Mouse (Mus musculus) forebrain, embryonic 12.5 days (tissue): ENCODE measurements around the gene Sms. TPM values are rescaled to one million over a fixed set of nuclear protein-coding genes. Genes with fewer than 3 reads are reported as not detected.

ENCODE experiments used
- ATAC-seq: fragments of 200-750 bp; cut with Nextera tagmentation; 2 replicates; pipeline ENCODE4 v1.8.0; 2017; ENCODE audit warnings: moderate TSS enrichment; ENCODE audit not compliant: low FRiP score
- H3K27ac ChIP-seq: fragments of 300-500 bp; sonication (generic); 2 replicates; pipeline ENCODE4 v1.5.1; 2016; ENCODE audit warnings: mild to moderate bottlenecking
- H3K27me3 ChIP-seq: fragments of 300-500 bp; sonication (generic); 2 replicates; pipeline ENCODE4 v1.6.1; 2016; ENCODE audit warnings: mild to moderate bottlenecking
- H3K36me3 ChIP-seq: fragments of 300-500 bp; sonication (generic); replicated peaks from 2 replicates; pipeline ENCODE4 v1.6.1; 2016; ENCODE audit warnings: mild to moderate bottlenecking
- H3K4me1 ChIP-seq: fragments of 300-500 bp; sonication (generic); 2 replicates; pipeline ENCODE4 v1.6.1; 2016
- H3K4me2 ChIP-seq: fragments of 300-500 bp; sonication (generic); 2 replicates; pipeline ENCODE4 v1.6.1; 2016; ENCODE audit warnings: mild to moderate bottlenecking, moderate library complexity
- H3K4me3 ChIP-seq: fragments of 300-500 bp; sonication (generic); replicated peaks from 2 replicates; pipeline ENCODE4 v1.5.1; 2016; ENCODE audit warnings: mild to moderate bottlenecking
- H3K9ac ChIP-seq: fragments of 300-500 bp; sonication (generic); 2 replicates; pipeline ENCODE4 v1.6.1; 2016; ENCODE audit warnings: mild to moderate bottlenecking
- H3K9me3 ChIP-seq: fragments of 300-500 bp; sonication (generic); 2 replicates; pipeline ENCODE4 v1.6.1; 2016
- WGBS: fragments of 180-500 bp; shearing (Covaris S2); methylation state at CpG from one replicate; pipeline ENCODE4 v1.1.7; 2016; 5-methylcytosine and 5-hydroxymethylcytosine counted together
- polyA plus RNA-seq: library from polyadenylated mRNA; unstranded; fragments of >200 nt; fragmentation: Nextera tagmentation; extraction: Ambion mirVana; gene quantifications from 2 replicates; pipeline ENCODE4 v1.2.1, GENCODE M21; 2016

Gene Sms
- polyA plus RNA-seq, 1 experiment from 2014 or later, result 108 TPM

DNA sequence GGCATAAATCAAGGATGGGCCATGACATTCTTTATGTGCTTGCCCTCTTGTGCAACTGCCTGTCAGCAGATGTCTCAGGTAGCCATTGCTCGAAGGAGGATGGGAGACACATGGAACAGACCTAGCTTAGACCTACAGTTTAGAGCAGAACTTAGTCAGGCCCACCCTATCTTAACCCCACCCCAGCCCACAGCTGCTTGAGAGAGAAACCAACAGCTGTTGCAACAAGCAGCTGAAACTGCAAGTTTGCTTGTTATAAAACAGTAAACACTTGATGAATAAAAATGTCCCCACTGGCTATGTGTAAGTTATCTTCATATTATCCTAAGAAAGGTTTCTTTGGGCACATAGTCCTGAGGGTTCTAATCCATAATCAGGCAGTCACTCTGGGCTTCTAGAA, 57.3 kb downstream of the Sms start:
- Histone ChIP-seq H3K9me3 (no peaks in the 10 kb centered on the region), H3K4me1 (no peaks in the 10 kb centered on the region), H3K4me3 (no peak overlapping the region), H3K27me3 (no peaks in the 10 kb centered on the region), H3K36me3 (no peaks in the 10 kb centered on the region), H3K27ac (no peak overlapping the region), H3K9ac (no peak overlapping the region), H3K4me2 (no peak overlapping the region)
- 53% methylated on average over 1 of the region's 1 CpGs for WGBS
- ATAC-seq, result no peak

DNA sequence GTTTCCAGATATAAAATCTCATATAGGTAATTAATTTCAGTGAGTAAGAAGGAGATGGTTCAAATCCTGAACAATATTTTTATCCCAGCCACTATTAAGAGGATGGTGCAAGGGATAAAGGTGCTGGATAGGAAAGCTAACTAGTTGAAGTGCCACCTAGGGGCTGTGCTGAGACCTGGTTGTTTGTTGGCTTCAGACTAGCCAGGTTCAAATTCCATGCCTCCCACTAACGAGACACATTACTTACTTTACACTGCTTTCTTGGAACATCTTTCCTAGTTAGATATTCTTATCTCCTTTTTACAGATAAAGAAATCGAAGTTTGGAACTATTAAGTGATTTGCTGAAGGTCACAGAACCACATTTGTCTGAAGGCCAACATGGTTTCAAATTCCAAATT, 72.6 kb downstream of the Sms start:
- WGBS, result 60% methylated on average over 2 of the region's 2 CpGs
- no peaks in the 10 kb centered on the region; the same call in 1 of the 2 replicates for H3K4me1 ChIP-seq
- H3K36me3 ChIP-seq, result no peaks in the 10 kb centered on the region
- H3K9me3 ChIP-seq, result no peaks in the 10 kb centered on the region
- H3K27me3 ChIP-seq, result no peaks in the 10 kb centered on the region
- H3K27ac ChIP-seq, result no peak overlapping the region
- H3K9ac ChIP-seq, result no peak overlapping the region
- no peak overlapping the region for H3K4me3 ChIP-seq
- ATAC-seq, result no peak
- H3K4me2 ChIP-seq, result no peak overlapping the region

DNA sequence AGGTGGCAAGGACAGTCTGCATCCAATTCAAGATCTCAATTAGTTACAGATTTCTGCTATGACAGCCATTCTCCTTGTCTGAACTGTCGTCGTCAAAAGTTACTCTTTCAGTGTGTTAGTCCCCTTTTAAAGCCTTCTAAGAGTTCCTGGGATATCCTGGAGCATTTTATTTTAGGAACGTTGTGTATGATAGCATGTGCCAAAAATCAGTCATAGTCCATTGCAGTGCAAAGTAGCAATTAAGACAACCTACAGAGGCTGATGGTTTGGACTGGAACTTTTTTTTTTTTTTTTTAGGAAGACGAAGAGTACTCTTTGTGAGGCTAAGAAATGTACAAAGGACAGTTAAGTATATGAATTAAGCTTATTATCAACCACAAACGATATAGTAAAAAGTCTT, 76.9 kb downstream of the Sms start, which contains the start of gene Phex:
Gene Phex (minus strand): TSS at position 101 of the 400 bp plus-strand sequence.
- ATAC-seq, result no peak
- Histone ChIP-seq H3K9ac (no peak within 1 kb of the TSS), H3K4me3 (no peak within 1 kb of the TSS), H3K36me3 (no peaks in the 10 kb centered on the region), H3K9me3 (no peaks in the 10 kb centered on the region), H3K4me2 (no peak within 1 kb of the TSS), H3K27ac (no peak within 1 kb of the TSS), H3K4me1 (no peaks in the 10 kb centered on the region; the same call in 1 of the 2 replicates), H3K27me3 (no peaks in the 10 kb centered on the region)
- 64% methylated on average over 5 of the region's 5 CpGs for WGBS

DNA sequence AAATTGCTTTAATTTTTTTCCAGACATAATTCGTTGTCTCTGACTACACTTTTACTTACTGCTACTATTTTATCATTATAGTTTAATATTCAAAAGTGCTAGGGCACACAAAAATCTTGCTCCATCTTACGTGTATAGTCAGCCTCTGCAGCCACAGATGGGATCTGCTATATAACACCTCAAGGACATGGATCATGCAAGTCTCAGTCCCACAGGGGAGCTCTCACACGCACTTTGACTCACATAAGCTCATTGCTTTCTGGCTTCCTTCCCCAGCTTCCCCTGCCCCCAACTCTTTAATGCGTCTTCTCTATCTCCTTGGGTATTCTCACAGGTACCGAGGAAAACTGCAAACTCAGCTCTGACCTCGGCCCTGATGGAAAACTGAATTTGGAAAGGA, 87.2 kb downstream of the Sms start:
- H3K27ac ChIP-seq, result no peak overlapping the region
- no peaks in the 10 kb centered on the region for H3K36me3 ChIP-seq
- no peak overlapping the region for H3K4me3 ChIP-seq
- no peak overlapping the region for H3K4me2 ChIP-seq
- H3K27me3 ChIP-seq, result no peaks in the 10 kb centered on the region
- no peak for ATAC-seq
- 81% methylated on average over 6 of the region's 6 CpGs for WGBS
- no peaks in the 10 kb centered on the region for H3K4me1 ChIP-seq
- H3K9me3 ChIP-seq, result no peaks in the 10 kb centered on the region
- no peak overlapping the region for H3K9ac ChIP-seq

Other genes starting within 250 kb of the Sms start
- 0.15 and 0.21 TPM in 2 replicates for gene Phex, start 77.0 kb downstream of the Sms start, polyA plus RNA-seq
- 5.1 and 6.1 TPM in 2 replicates for gene Yy2, start 76.7 kb upstream of the Sms start, polyA plus RNA-seq
- gene Mbtps2, start 106.4 kb upstream of the Sms start, polyA plus RNA-seq, result 25.3 and 25.4 TPM in 2 replicates
- gene Smpx, start 206.6 kb upstream of the Sms start, polyA plus RNA-seq, result not detected in 2 replicates